ENCODE assay signal across 8 mouse cellular contexts in genomic region chr7:100886535-100886934, GRCm38 (mm10). TPM values are rescaled to one million over a fixed set of nuclear protein-coding genes. Genes with fewer than 3 reads are reported as not detected.
DNase-seq lines count a peak whose midpoint lies in the region; ATAC-seq and TF ChIP-seq lines count a peak whose summit lies in the region.
"Had no signal": no experiment of that assay in that cellular context is flagged by ENCODE, and none has a peak within 500 bp of the region (broad histone marks: within the 10 kb centered on the region; RNA-seq: fewer than 3 reads in every experiment).

No protein-coding gene starts in this region.

- H3K4me2 ChIP-seq in liver, embryonic 13.5 days: no peak overlapping the region
- no peak overlapping the region for H3K4me2 ChIP-seq in stomach, postnatal 0 days (replicated peaks; ENCODE audit: low read depth)
- H3K4me2 ChIP-seq: limb, embryonic 15.5 days had no signal

- TF ChIP-seq CTCF in E14TG2a.4 (conservative IDR thresholded peaks at IDR 0.05; ENCODE audit: low read length): peak; percentile 92
- peak; percentile 88 for TF ChIP-seq CTCF in stomach, postnatal 0 days (IDR thresholded peaks at IDR 0.05; ENCODE audit: low read depth)

- WGBS in liver, embryonic 13.5 days (ENCODE audit: insufficient replicate concordance): 26% methylated on average over 3 of the region's 3 CpGs
- 25% methylated on average over 3 of the region's 3 CpGs for whole genome bisulfite sequencing in stomach, postnatal 0 days

- H3K4me1 ChIP-seq in E14TG2a.4 (replicated peaks; ENCODE audit: low read depth, low read length): peaks cover 35% of the 10 kb centered on the region
- H3K4me1 ChIP-seq in liver, embryonic 13.5 days (replicated peaks): no peaks in the 10 kb centered on the region
- no peaks in the 10 kb centered on the region for H3K4me1 ChIP-seq in stomach, postnatal 0 days (replicated peaks; ENCODE audit: control insufficient read depth, insufficient read depth)
- H3K4me1 ChIP-seq: limb, embryonic 15.5 days had no signal

- no peaks in the 10 kb centered on the region for H3K9me3 ChIP-seq in E14TG2a.4 (ENCODE audit: low read length)
- H3K9me3 ChIP-seq in liver, embryonic 13.5 days (replicated peaks): no peaks in the 10 kb centered on the region
- no peaks in the 10 kb centered on the region for H3K9me3 ChIP-seq in stomach, postnatal 0 days (ENCODE audit: control insufficient read depth, low read length)
- H3K9me3 ChIP-seq: limb, embryonic 15.5 days had no signal

- no peak for ATAC-seq in liver, embryonic 13.5 days (ENCODE audit: low read depth)
- no peak for ATAC-seq in stomach, postnatal 0 days (ENCODE audit: low FRiP score, low TSS enrichment)

- no peak overlapping the region for H3K4me3 ChIP-seq in E14TG2a.4 (replicated peaks; ENCODE audit: low read length)
- no peak overlapping the region for H3K4me3 ChIP-seq in liver, embryonic 13.5 days (replicated peaks)
- no peak overlapping the region for H3K4me3 ChIP-seq in stomach, postnatal 0 days (ENCODE audit: low read depth, low read length)
- H3K4me3 ChIP-seq: limb, embryonic 15.5 days had no signal

- peak; percentile 62 for DNase-seq in layer of hippocampus, adult 11-12 months (ENCODE audit: low spot score)
- DNase-seq in layer of hippocampus, adult 9-11 months: no peak
- peak; percentile 46 for DNase-seq in adipocyte (ENCODE audit: low spot score)
- peak; percentile 54 for DNase-seq in embryo, embryonic 9.5 days (ENCODE audit: extremely low spot score)
- DNase-seq in liver, embryonic 13.5 days: peak; percentile 41
- DNase-seq in stomach, postnatal 0 days (ENCODE audit: low spot score): peak; percentile 57

- H3K27ac ChIP-seq in liver, embryonic 13.5 days: no peak overlapping the region
- H3K27ac ChIP-seq in stomach, postnatal 0 days (replicated peaks): 0 out of 2 replicates have a peak overlapping the region, but pooled peaks have one; percentile 30
- H3K27ac ChIP-seq: limb, embryonic 15.5 days had no signal

- no peaks in the 10 kb centered on the region for H3K27me3 ChIP-seq in E14TG2a.4 (ENCODE audit: insufficient read depth, low read length)
- no peaks in the 10 kb centered on the region for H3K27me3 ChIP-seq in liver, embryonic 13.5 days
- no peaks in the 10 kb centered on the region for H3K27me3 ChIP-seq in stomach, postnatal 0 days (ENCODE audit: control insufficient read depth, insufficient read depth, low read length)
- H3K27me3 ChIP-seq: limb, embryonic 15.5 days had no signal

- peaks cover 64% of the 10 kb centered on the region for H3K36me3 ChIP-seq in E14TG2a.4 (ENCODE audit: insufficient read depth, low read length)
- H3K36me3 ChIP-seq in liver, embryonic 13.5 days: peaks cover 25% of the 10 kb centered on the region; the same call in 1 of the 2 replicates
- H3K36me3 ChIP-seq in stomach, postnatal 0 days (ENCODE audit: control insufficient read depth, insufficient read depth, low read length): peaks cover 11% of the 10 kb centered on the region; the same call in 1 of the 2 replicates

- no peak for TF ChIP-seq EP300 in stomach, postnatal 0 days (optimal IDR thresholded peaks at IDR 0.05)

- no peak overlapping the region for H3K9ac ChIP-seq in liver, embryonic 13.5 days
- H3K9ac ChIP-seq in stomach, postnatal 0 days (ENCODE audit: low read length): no peak overlapping the region
- H3K9ac ChIP-seq: limb, embryonic 15.5 days had no signal

RNA-seq across cellular contexts. Expression of gene Relt, which starts 23.3 kb away (rescaled TPM):
- polyA plus RNA-seq in liver, embryonic 13.5 days (2015; fragmentation: Nextera tagmentation; extraction: Ambion mirVana): 15.3 and 16.7 TPM in 2 replicates
- 0.71 and 1.2 TPM in 2 replicates for polyA plus RNA-seq in stomach, postnatal 0 days (2015; fragmentation: Nextera tagmentation; extraction: Ambion mirVana)

RNA-seq across cellular contexts. Expression of gene Arhgef17, which starts 45.4 kb away (rescaled TPM):
- 0.53 and 0.83 TPM in 2 replicates for polyA plus RNA-seq in liver, embryonic 13.5 days (2015; fragmentation: Nextera tagmentation; extraction: Ambion mirVana)
- 2.2 and 2.7 TPM in 2 replicates for polyA plus RNA-seq in stomach, postnatal 0 days (2015; fragmentation: Nextera tagmentation; extraction: Ambion mirVana)
